Mouse (Mus musculus): ENCODE measurements around the gene Mtmr6.

- TF ChIP-seq CTCF (IDR thresholded peaks at IDR 0.05; ENCODE audit: borderline replicate concordance, control insufficient read depth, extremely low read depth, insufficient read depth, low read length, poor library complexity): no peak
- TF ChIP-seq POLR2A (IDR thresholded peaks at IDR 0.05; ENCODE audit: control insufficient read depth, extremely low read depth, insufficient read depth, low read length, poor library complexity): no peak
Measured at GRCm38 (mm10) chr14:60253466-60253865, 11.6 kb upstream of the Mtmr6 start.
